Mouse (Mus musculus): ENCODE results near the gene Ubald2.
A peak's percentile ranks its signal among the peaks of the same experiment; 100 is the strongest.
"Not testable (repeated sequence)": the region's sequence is repeated elsewhere in the genome, so short reads cannot be mapped to it uniquely, and the experiment has no call there.

Gene Ubald2

GRCm38 (mm10) chr11:116459786-116460185 is 25.9 kb downstream of the Ubald2 start:
- DNase-seq (ENCODE audit: low read depth in 2 of 2, low spot score in 2 of 2) = no peak

- no peak for DNase-seq (ENCODE audit: low read depth in 2 of 2, low spot score in 2 of 2)
Observed at GRCm38 (mm10) chr11:116463338-116463737, 29.4 kb downstream of the Ubald2 start.

GRCm38 (mm10) chr11:116463833-116464232 is 29.9 kb downstream of the Ubald2 start:
- peak; percentile 57 to 74 for DNase-seq (ENCODE audit: low read depth in 2 of 2, low spot score in 2 of 2)

DNA sequence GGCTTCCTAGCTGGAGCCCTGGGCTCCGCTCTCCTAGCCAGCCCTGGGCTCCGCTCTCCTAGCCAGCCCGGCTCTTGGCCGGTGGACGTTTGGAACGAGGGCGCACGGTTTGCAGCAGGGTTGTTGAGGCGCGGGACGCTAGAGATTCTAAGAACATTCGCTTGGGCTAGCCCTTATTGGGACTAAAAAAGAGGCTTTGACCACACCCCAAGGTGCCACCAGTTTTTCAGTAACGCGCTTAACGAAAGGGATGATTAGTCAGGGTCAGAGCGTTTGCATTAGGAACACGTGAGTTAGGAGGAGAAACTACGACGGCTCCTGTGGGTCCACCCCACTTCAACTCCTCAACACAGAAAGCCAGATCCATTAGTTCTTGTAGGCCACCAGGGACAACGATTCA is 32.2 kb downstream of the Ubald2 start, which contains the start of gene Qrich2:
Gene Qrich2 (minus strand): TSS at position 101 of the 400 bp plus-strand sequence.
- no peak for DNase-seq (ENCODE audit: low read depth in 2 of 2, low spot score in 2 of 2)

DNA sequence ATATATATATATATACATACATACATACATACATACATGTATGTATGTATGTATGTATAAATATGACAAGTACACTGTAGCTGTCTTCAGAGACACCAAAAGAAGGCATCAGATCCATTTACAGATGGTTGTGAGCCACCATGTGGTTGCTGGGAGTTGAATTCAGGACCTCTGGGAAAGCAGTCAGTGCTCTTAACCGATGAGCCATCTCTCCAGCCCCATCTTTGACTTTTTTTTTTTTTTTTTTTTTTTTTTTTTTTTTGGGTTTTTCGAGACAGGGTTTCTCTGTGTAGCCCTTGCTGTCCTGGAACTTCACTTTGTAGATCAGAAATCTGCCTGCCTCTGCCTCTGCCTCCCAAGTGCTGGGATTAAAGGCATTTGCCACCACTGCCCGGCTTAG is 34.4 kb downstream of the Ubald2 start:
- DNase-seq (ENCODE audit: low read depth in 2 of 2, low spot score in 2 of 2) = not testable (repeated sequence)

- DNase-seq (ENCODE audit: low read depth in 2 of 2, low spot score in 2 of 2) = no peak
Observed at GRCm38 (mm10) chr11:116470249-116470648, 36.4 kb downstream of the Ubald2 start.

DNA sequence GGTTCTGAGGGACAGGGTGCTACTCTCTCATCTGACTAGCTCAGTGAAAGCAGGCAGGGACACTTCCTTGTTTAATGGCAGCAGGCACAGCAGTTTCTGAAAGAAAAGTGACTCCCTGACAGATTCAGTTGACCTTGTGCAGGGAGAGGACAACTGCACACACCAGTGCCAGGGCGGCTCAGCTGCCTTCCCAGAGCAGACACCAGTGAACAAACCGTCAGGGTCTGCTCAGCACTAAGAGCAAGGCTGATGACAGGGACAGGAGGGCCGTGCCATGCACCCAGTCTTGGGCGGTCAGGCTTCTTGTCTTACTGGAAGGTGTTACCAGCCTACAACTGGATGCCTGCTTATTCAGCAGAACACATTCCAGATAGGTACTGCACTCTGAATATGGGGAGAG is 37.0 kb downstream of the Ubald2 start:
- no peak for DNase-seq (ENCODE audit: low read depth in 2 of 2, low spot score in 2 of 2)

GRCm38 (mm10) chr11:116472275-116472674 is 38.4 kb downstream of the Ubald2 start:
- no peak for DNase-seq (ENCODE audit: low read depth in 2 of 2, low spot score in 2 of 2)

GRCm38 (mm10) chr11:116476041-116476440 is 42.1 kb downstream of the Ubald2 start:
- no peak for DNase-seq (ENCODE audit: low read depth in 2 of 2, low spot score in 2 of 2)

GRCm38 (mm10) chr11:116476696-116477095 is 42.8 kb downstream of the Ubald2 start:
- DNase-seq (ENCODE audit: low read depth in 2 of 2, low spot score in 2 of 2) = no peak

GRCm38 (mm10) chr11:116477160-116477759 is 43.4 kb downstream of the Ubald2 start:
- DNase-seq (ENCODE audit: low read depth in 2 of 2, low spot score in 2 of 2) = no peak

GRCm38 (mm10) chr11:116478978-116479377 is 45.1 kb downstream of the Ubald2 start:
- no peak for DNase-seq (ENCODE audit: low read depth in 2 of 2, low spot score in 2 of 2)

DNA sequence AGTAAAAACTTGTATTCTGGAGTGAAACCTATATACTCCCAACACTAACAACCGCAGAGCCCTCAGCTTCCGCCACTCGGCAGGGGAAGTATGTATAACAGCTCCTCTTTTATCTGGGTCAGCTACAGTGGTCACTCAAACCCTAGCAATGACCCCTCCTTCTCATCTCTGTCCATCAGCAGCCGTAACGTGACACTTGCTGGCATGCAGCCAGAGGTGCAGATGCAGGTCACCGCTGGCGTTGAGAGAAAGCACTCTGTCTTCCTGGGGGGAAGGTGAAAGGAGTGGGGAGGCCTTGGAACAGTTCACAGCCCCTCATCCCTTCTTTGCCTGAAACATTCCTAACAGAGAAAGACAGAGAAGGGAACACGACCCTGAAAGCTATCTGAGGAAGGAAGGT is 45.9 kb downstream of the Ubald2 start:
- DNase-seq (ENCODE audit: low read depth in 2 of 2, low spot score in 2 of 2) = no peak

DNA sequence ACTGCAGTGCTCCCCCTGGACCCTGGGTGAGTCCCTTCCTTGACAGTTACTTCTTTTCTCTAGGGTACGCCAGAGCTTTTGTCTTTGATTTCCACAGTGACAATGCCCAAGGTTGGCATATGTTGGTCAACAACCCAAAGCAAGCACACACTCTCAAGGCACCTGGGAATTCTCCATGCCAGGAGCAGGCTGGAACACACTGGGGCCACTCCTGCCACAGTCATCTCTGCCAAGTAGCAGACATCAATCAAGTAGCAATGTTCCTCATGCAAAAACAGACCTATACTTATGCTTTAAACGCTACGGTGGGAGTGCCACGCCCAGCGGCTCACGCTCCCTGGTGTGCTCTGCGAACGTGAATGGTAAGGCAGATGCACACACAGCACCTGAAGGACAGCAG is 47.1 kb downstream of the Ubald2 start:
- DNase-seq (ENCODE audit: low read depth in 2 of 2, low spot score in 2 of 2) = no peak

- no peak for DNase-seq (ENCODE audit: low read depth in 2 of 2, low spot score in 2 of 2)
Observed at GRCm38 (mm10) chr11:116481776-116482175, 47.9 kb downstream of the Ubald2 start.

DNA sequence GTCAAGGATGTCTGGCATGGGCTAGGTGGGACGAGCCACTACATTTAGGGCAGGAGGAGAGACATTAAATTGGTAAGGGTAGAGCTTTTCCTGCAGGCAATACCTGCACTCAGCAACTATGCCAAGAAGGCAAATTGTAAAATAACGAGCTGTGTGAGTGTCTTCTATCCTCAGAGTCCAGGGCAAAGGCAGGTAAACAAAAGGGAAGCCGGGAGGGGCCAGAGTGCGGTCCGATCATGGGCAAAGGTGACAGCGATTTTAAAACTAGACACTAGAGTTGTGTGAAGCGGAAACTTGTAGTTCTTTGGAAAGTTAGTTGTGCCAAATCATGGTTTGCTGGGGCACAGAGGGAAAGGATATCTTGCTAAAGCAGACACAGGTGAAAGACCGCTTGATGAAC is 50.4 kb downstream of the Ubald2 start:
- DNase-seq (ENCODE audit: low read depth in 2 of 2, low spot score in 2 of 2) = no peak

DNA sequence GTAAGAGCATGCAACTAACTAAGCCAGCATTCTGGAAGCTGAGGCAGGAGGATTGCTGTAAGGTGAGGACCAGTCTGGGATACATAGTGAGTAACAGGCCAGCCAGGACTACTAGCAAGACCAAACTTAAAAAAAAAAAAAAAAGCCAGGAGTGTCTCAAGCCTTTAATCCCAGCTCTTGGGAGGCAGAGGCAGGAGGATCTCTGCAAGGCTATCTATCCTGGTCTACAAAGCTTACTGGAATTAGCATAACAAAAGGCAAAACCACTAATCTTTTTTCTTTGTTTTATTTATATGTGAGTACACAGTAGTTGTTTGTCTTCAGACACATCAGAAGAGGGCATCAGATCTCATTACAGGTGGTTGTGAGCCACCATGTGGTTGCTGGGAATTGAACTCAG is 54.3 kb downstream of the Ubald2 start:
- no peak for DNase-seq (ENCODE audit: low read depth in 2 of 2, low spot score in 2 of 2)

All from CD8-positive naive resting alpha-beta T cell, adult 2 months (primary cell).